1 mouse cellular context compared by ENCODE assay signal in the genomic region with DNA sequence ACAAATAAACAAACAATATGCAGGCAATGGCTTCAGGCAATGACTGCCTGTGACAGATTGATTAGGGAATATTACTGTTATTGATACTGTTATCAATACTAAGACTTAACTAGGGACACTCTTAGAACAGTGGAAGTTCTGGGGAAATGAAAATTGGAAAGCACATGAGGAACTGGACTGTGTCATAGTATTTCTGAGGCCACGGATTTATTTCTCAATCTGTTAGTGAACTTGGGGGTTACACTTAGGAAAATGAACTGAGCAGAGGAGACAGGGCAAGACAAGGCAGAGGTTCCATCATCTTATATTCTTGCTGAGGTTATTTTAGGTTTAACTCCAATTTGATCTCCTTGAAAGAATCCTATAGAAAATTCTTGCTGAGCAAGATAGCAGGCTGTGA.
TF ChIP-seq lines count a peak whose summit lies in the region.

No protein-coding gene starts in this region.

TF ChIP-seq in CH12.LX, 34 proteins besides CTCF, POLR2A, EP300 and RAD21 (continued from another document):
- TF ChIP-seq JUND (conservative IDR thresholded peaks at IDR 0.05; ENCODE audit: low read depth, low read length), result no peak
- no peak for TF ChIP-seq IRF4 (IDR thresholded peaks at IDR 0.05; ENCODE audit: low read depth, low read length)
- TF ChIP-seq PAX5 (IDR thresholded peaks at IDR 0.05; ENCODE audit: low read length), result no peak
- no peak for TF ChIP-seq USF1 (IDR thresholded peaks at IDR 0.05; ENCODE audit: low read depth, low read length)
